Mouse (Mus musculus) brain, embryonic 14.5 days (tissue): ENCODE data around the gene Apoc1.

Experiments used
- CTCF ChIP-seq: fragments of 200-500 bp; IDR thresholded peaks from 2 replicates; pipeline ENCODE4 v1.5.1; 2012; ENCODE audit warnings: inconsistent platforms, mild to moderate bottlenecking, moderate library complexity, borderline replicate concordance; ENCODE audit not compliant: insufficient read depth, insufficient read length; ENCODE audit errors: extremely low read depth
- POLR2A ChIP-seq: fragments of 200-500 bp; IDR thresholded peaks from 2 replicates; pipeline ENCODE4 v1.6.1; 2012; ENCODE audit warnings: mild to moderate bottlenecking, inconsistent platforms, borderline replicate concordance; ENCODE audit not compliant: poor library complexity, insufficient read depth, insufficient read length, severe bottlenecking; ENCODE audit errors: extremely low read depth

GRCm38 (mm10) chr7:19688101-19688500 is 4.4 kb downstream of the Apoc1 start:
- TF ChIP-seq CTCF (no peak), POLR2A (no peak)
